Mouse (Mus musculus) ES-Bruce4 (cell line): Measurements from ENCODE around the gene Plau.

Experiments
- CTCF ChIP-seq: IDR thresholded peaks from one replicate; pipeline ENCODE4 v1.8.1; 2011; ENCODE audit warnings: low read depth, low read length
- EP300 ChIP-seq: IDR thresholded peaks from 2 replicates; pipeline ENCODE4 v1.6.1; 2011; ENCODE audit warnings: low read depth, low read length; ENCODE audit not compliant: insufficient read depth
- POLR2A ChIP-seq: IDR thresholded peaks from one replicate; pipeline ENCODE4 v1.8.1; 2011; ENCODE audit warnings: low read length; ENCODE audit not compliant: insufficient read depth

- TF ChIP-seq EP300 (no peak), CTCF (peak; percentile 91), POLR2A (no peak)
Observed at GRCm38 (mm10) chr14:20873307-20873706, 36.8 kb downstream of the Plau start.
